Mouse (Mus musculus) embryonic facial prominence, embryonic 13.5 days (tissue): Measurements from ENCODE around the gene Pou3f4. TPM values are rescaled to one million over a fixed set of nuclear protein-coding genes. Genes with fewer than 3 reads are reported as not detected.
A peak's percentile ranks its signal among the peaks of the same experiment; 100 is the strongest.

ENCODE experiments used
- ATAC-seq: fragments of 200-750 bp; cut with Nextera tagmentation; 2 replicates; pipeline ENCODE4 v1.8.0; 2017; ENCODE audit warnings: low read depth; ENCODE audit not compliant: insufficient number of reproducible peaks, insufficient read depth, low FRiP score, low TSS enrichment
- H3K27ac ChIP-seq: fragments of 300-500 bp; sonication (generic); 2 replicates; pipeline ENCODE4 v1.5.1; 2015; ENCODE audit warnings: moderate library complexity, mild to moderate bottlenecking, inconsistent platforms
- H3K27me3 ChIP-seq: fragments of 300-500 bp; sonication (generic); 2 replicates; pipeline ENCODE4 v1.6.1; 2015; ENCODE audit warnings: mild to moderate bottlenecking, inconsistent platforms
- H3K36me3 ChIP-seq: fragments of 300-500 bp; sonication (generic); 2 replicates; pipeline ENCODE4 v1.6.1; 2015; ENCODE audit warnings: mild to moderate bottlenecking, inconsistent platforms
- H3K4me1 ChIP-seq: fragments of 300-500 bp; sonication (generic); 2 replicates; pipeline ENCODE4 v1.6.1; 2015; ENCODE audit warnings: inconsistent platforms
- H3K4me2 ChIP-seq: fragments of 300-500 bp; sonication (generic); 2 replicates; pipeline ENCODE4 v1.6.1; 2015; ENCODE audit warnings: moderate library complexity, mild to moderate bottlenecking, inconsistent platforms
- H3K4me3 ChIP-seq: fragments of 300-500 bp; sonication (generic); 2 replicates; pipeline ENCODE4 v1.5.1; 2015; ENCODE audit warnings: mild to moderate bottlenecking, inconsistent platforms
- H3K9ac ChIP-seq: fragments of 300-500 bp; sonication (generic); 2 replicates; pipeline ENCODE4 v1.6.1; 2015; ENCODE audit warnings: mild to moderate bottlenecking, inconsistent platforms
- H3K9me3 ChIP-seq: fragments of 300-500 bp; sonication (generic); 2 replicates; pipeline ENCODE4 v1.6.1; 2016; ENCODE audit warnings: inconsistent platforms
- WGBS: fragments of 180-500 bp; shearing (Covaris S2); methylation state at CpG from one replicate; pipeline ENCODE4 v1.1.7; 2015; ENCODE audit warnings: mixed read lengths; 5-methylcytosine and 5-hydroxymethylcytosine counted together
- polyA plus RNA-seq: library from polyadenylated mRNA; unstranded; fragments of >200 nt; fragmentation: Nextera tagmentation; extraction: Ambion mirVana; gene quantifications from 2 replicates; pipeline ENCODE4 v1.2.1, GENCODE M21; 2015

Pou3f4 gene
- polyA plus RNA-seq, 1 experiment from 2014 or later = 6.6 TPM

DNA sequence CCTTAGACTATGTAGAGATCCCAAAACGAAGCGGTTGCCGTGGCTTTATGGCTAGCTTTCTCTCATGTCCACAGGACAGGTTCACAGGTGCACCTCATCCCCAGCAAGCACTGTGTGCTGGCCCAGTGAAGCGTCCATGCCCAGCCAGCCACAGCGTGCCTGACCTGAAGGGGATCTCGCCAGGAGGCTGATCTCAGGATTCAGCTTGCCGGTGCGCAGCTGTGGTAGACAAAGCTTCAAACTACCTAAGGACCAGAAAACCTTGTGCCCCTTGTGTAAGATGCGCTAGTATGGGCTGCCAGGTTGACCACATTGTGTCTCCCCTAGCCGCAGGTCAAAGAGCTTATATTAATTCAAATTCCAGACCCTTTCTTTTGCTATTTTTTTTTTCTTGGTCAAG, 3.1 kb downstream of the Pou3f4 start:
- H3K9ac ChIP-seq = no peak overlapping the region
- no peak for ATAC-seq
- peak overlapping the region; percentile 48 for H3K4me3 ChIP-seq
- no peaks in the 10 kb centered on the region for H3K9me3 ChIP-seq
- H3K4me2 ChIP-seq = peak overlapping the region; percentile 49
- no peaks in the 10 kb centered on the region for H3K4me1 ChIP-seq
- peaks cover 49% of the 10 kb centered on the region for H3K27me3 ChIP-seq
- 24% methylated on average over 10 of the region's 10 CpGs for WGBS
- H3K36me3 ChIP-seq = no peaks in the 10 kb centered on the region
- no peak overlapping the region for H3K27ac ChIP-seq

DNA sequence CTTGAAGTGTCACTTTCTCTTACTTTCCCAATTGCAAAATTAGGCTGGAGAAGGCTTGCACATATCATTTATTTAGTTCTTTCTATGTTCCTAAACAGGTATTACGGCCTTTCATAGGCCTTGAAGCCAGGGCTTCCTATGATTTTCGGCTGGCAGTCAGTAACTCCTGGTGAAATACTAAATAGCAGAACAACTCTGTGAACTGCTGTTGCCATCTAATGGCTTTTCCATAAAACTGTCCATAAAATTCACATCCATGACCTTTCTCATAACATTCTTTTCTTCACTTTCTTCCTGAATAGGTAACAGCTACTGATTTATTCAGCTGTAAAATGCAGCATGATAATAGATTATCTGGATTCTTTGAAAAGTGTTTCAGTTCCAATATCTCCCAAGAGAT, 23.4 kb downstream of the Pou3f4 start:
- H3K36me3 ChIP-seq = no peaks in the 10 kb centered on the region
- no peak overlapping the region for H3K4me2 ChIP-seq
- no peaks in the 10 kb centered on the region for H3K4me1 ChIP-seq
- no peak overlapping the region for H3K27ac ChIP-seq
- 74% methylated on average over 2 of the region's 2 CpGs for WGBS
- no peak overlapping the region for H3K4me3 ChIP-seq
- ATAC-seq = no peak
- no peak overlapping the region for H3K9ac ChIP-seq
- no peaks in the 10 kb centered on the region for H3K9me3 ChIP-seq
- no peaks in the 10 kb centered on the region for H3K27me3 ChIP-seq

DNA sequence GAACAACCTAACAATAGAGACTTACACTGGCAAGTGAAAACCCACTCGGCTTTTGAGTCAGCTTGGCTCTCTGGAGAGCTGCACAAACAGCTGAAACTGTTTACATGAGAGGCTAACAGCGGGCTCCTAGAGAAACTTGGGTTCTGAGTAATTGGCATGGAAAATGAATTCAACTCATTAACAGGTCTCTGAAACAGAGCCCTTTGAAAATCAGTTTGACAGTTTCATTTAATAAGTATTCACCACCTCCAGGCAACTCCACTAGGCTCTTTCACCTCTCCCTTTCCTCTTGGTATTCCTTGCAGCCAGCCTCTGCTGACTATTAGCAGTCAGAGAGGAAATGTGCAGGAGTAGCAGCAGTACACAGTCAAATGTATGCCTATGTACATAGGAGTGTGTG, 37.2 kb downstream of the Pou3f4 start:
- WGBS = 45% methylated on average over 2 of the region's 2 CpGs
- no peak for ATAC-seq

More for the DNA sequence above, 37.2 kb downstream of the Pou3f4 start:
- Histone ChIP-seq H3K36me3 (no peaks in the 10 kb centered on the region), H3K27ac (no peak overlapping the region), H3K4me3 (no peak overlapping the region), H3K27me3 (no peaks in the 10 kb centered on the region), H3K9ac (no peak overlapping the region), H3K9me3 (no peaks in the 10 kb centered on the region), H3K4me2 (no peak overlapping the region), H3K4me1 (no peaks in the 10 kb centered on the region)
